Mouse (Mus musculus) regulatory T cell (primary cell): ENCODE data around the gene Ralgapb.

ENCODE experiments used
- in situ Hi-C: fragments of 300-600 bp; cut with MboI, MseI; formaldehyde crosslinking; loops from one replicate; pipeline ENCODE4 v1.15.1; 2025; ENCODE audit warnings: high pct_unique_total_duplicates

The Ralgapb gene

GRCm38 (mm10) chr2:158513821-158514336, 104.2 kb downstream of the Ralgapb start:
- in situ Hi-C loops: no loop called here

GRCm38 (mm10) chr2:158518583-158518982, 108.9 kb downstream of the Ralgapb start:
- in situ Hi-C loops: no loop called here

GRCm38 (mm10) chr2:158519071-158519470, 109.4 kb downstream of the Ralgapb start:
- in situ Hi-C loops: no loop called here

GRCm38 (mm10) chr2:158519800-158520199, 110.2 kb downstream of the Ralgapb start:
- in situ Hi-C loops: no loop called here

GRCm38 (mm10) chr2:158523060-158523459, 113.4 kb downstream of the Ralgapb start:
- in situ Hi-C loops: no loop called here

- in situ Hi-C loops: no loop called here
These were observed 114.6 kb downstream of the Ralgapb start for GRCm38 (mm10) chr2:158524129-158524860.

GRCm38 (mm10) chr2:158534090-158534489, 124.4 kb downstream of the Ralgapb start:
- in situ Hi-C loops: no loop called here

GRCm38 (mm10) chr2:158534559-158534958, 124.9 kb downstream of the Ralgapb start:
- in situ Hi-C loops: no loop called here

- in situ Hi-C loops: loop anchor here (5.0 to 10.0 kb wide), 4 partner anchors 108 to 1835 kb away; no protein-coding TSS in a partner anchor
These were observed 130.0 kb downstream of the Ralgapb start for GRCm38 (mm10) chr2:158539433-158540305.

- in situ Hi-C loops: loop anchor here (5.0 to 10.0 kb wide), 4 partner anchors 106 to 1836 kb away; no protein-coding TSS in a partner anchor
These were observed 131.6 kb downstream of the Ralgapb start for GRCm38 (mm10) chr2:158541286-158541685.

- in situ Hi-C loops: loop anchor here (10.0 kb wide), 1 partner anchor 1840 kb away; no protein-coding TSS in a partner anchor
These were observed 135.6 kb downstream of the Ralgapb start for GRCm38 (mm10) chr2:158545266-158545665.

GRCm38 (mm10) chr2:158546751-158547150, 137.1 kb downstream of the Ralgapb start:
- in situ Hi-C loops: loop anchor here (10.0 kb wide), 1 partner anchor 1842 kb away; no protein-coding TSS in a partner anchor
